Mouse (Mus musculus) adrenal gland, postnatal 25 days (tissue): ENCODE results near the gene Aldh1l1. TPM values are rescaled to one million over a fixed set of nuclear protein-coding genes. Genes with fewer than 3 reads are reported as not detected.
A peak's percentile ranks its signal among the peaks of the same experiment; 100 is the strongest.

ENCODE experiments used
- DNase-seq: peaks from one replicate; pipeline ENCODE4 v3.0.0; 2021; ENCODE audit warnings: mixed read lengths
- total RNA-seq: library from RNA; stranded (reverse); gene quantifications from 2 replicates; pipeline ENCODE4 v1.2.3, GENCODE M21; 2021

The Aldh1l1 gene
- total RNA-seq, 1 experiment from 2014 or later: 220 TPM

DNA sequence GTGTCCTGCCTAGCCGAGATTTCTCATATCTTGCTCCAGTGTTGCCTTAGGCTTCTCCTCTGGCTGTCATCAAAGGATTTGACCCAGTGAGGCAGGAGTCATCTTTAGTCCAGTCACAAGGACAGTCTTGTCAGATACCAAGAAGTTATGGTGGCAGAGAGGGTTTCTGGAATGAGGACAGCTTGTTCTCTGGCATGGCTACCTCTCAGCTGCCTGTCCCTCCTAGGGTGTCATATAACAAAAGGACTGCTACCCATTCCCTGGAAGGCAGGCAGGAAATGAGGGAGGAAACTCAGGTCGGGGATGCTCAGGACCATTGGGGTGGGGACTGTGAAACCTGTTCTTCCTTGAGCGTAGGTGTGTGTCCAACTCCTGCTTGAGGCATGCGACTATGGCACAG, 14.1 kb upstream of the Aldh1l1 start:
- no peak for DNase-seq

DNA sequence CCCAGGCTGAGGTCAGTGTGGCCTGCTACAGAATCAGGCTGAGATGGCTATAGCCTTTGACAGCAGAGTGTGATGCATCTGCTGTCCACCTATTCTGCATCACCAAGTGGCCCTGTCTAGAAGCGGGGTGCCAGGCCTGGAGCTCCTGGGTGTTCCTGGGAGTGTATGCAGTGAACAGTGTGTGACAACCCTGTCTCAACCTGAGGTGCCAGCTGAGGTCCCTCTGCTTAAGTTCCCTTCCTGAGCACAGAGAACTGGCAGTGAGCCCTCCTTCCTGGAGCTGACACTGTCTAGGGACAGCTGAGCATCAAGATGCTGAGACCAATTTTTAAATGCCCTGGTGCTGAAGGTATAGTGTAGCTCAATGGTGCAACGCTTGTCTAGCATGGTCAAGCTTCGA, 13.5 kb upstream of the Aldh1l1 start:
- no peak for DNase-seq

DNA sequence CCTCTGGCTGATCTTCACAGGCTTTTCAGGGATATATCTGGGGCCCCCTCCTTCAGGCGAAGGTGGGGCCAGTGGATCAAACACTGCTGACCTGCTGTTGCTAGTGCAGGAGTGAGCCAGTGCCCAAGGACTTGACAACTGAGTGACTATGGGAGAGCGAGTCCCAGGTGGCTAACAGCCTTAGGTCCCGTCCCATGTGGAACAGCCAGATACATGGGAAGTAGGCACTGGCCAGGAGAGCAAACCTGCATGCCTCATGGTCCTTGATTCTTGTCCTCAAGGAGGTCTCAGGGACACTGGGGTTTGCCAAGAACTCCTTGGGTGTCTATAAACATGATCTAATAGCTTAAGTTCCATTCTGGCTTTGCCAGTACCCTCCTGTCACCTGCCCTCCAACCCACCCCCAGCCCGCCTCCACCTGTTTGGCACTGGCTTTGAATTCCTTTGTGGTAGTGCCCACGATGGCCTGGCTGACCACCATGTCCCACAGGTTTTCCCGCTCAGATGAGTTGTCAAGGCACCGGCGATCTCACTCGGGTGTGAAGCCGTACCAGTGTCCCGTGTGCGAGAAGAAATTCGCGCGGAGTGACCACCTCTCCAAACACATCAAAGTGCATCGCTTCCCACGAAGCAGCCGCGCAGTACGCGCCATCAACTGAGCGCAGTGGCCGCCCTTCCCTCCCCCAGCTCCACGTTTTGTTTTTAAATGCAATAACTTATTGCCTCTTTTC, 12.4 kb upstream of the Aldh1l1 start:
- no peak for DNase-seq

DNA sequence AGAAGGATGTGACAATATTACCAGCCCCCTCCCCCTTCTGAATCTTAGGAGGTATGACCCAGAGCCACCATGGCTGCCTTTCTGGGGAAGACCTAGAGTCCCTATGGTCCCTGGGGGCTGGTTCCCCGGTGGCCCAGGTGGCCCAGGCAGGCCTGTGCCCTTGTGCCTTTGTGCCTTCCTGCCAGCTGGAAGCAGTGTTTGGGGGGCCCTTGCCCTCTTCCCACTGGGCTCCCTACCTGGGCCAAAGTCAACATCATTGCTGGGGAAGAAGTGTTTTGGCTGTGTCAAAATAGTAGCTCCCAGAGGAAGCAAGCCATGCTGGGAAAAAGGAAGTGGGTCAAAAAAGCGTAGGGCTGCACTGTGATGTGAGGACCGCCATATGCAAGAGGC, 11.9 kb upstream of the Aldh1l1 start:
- DNase-seq: no peak

DNA sequence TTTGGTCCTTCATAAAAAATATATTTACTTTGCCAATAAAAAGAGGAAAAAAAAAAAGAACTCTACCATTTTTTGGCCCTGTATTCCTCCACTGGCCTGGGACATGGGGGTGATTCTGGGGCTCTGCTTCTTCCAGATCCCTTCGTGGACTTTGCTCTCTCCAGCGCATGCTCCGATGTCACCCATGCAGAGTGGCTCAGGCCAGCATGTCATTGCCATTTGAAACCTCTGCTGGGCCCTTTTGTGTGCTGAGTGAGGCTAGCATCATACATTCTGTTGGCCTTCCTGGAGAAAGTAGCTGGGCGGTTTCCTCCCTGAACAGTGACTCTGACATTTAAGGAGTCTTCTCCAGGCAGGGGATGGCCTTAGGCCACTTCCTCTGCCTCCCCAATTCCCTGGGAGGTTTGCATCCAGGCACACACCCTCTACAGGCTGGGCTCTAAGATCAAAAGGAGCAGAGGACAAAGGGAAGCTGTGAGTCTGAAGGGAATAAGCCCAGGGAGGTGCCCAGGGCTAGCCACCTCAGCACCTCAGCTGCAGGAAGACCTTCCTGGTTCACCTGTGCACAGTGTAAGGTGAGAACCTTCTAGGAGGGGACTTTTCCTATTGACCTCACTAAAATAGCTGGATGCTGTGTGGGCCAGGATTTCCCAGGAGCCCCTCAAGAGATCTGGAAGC, 10.9 kb upstream of the Aldh1l1 start:
- no peak for DNase-seq

DNA sequence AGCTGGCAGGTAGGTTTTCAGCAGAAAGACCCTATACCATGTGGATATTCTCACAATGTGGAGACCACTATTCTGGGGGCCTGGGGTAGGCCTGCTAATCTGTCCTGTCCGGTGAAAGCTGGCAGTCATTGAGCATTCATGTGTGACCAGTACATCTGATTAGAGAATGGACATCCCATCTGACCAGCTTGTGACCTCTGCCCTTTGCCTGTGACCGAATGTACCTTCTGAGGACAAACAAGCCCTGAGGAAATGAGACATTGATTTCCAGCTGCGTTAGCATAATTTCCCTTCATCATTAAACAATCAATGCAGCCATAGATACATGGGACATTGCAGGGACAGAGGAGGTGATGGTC, 10.4 kb upstream of the Aldh1l1 start:
- DNase-seq: no peak

DNA sequence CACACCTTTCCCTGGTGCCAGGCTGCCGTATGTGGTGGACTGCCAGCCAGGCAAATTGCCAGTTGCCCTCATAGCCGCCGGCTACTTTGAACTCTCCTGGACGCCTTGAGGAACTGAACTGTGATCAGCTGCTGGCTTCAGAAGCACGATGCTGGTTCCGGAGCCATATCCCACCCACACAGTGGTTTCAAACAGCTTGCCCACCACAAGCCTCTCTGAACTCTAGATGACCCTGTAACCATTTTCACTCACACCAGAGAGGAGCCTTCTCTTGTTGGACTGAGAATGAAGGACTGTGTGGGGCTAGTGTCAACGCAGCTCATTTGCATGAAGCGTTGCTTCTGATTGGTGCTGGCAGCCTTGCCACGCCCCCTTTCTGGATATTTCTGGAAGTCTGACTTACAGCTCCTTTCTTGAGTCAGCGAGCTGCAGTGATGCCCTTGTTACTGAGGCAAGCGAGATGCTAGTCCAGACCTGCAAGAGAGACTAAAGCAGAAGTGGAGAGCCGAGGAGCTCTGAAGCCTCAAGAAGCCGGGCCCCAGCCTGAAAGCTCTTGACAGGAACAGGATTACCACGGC, 9.2 kb upstream of the Aldh1l1 start:
- DNase-seq: no peak

DNA sequence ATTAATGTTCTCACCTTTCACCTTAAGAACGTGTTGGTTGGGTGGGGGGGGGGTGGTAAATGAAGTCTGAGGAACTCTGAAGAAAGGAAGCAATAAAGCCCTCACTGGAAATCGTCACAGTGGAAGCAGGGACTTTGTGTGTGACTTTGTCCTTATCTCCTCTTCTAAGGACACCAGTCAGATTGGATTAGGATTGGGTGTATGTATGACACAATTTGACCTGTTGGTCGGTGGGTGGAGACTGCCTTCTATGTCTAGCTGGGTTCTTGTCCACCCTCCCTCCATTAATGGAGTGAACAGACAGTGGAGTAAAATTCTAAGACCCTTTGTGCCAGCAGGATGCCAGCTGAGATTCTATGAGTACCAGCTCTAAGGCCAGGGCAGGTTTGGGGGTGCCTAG, 2.0 kb upstream of the Aldh1l1 start:
- no peak for DNase-seq

DNA sequence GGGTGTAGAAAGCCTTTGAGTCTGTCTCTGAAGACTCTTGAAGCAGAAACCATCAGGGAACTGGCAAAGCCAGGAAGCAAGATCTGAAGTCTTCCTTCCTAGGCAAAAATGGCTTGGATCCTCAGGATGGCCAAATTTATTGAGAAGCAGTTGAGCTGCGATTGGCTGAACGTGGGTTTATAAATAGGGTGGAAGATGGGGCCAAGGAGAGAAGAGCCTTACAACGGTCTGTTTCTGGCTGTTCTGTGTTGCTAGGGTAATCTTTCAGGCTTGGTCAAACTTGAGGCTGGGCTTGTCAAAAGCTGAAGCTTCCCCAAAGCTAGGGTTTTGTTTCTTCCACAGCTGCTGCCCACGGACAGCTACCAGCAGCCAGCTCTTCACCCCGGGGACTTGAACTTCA, 1.4 kb upstream of the Aldh1l1 start:
- no peak for DNase-seq

DNA sequence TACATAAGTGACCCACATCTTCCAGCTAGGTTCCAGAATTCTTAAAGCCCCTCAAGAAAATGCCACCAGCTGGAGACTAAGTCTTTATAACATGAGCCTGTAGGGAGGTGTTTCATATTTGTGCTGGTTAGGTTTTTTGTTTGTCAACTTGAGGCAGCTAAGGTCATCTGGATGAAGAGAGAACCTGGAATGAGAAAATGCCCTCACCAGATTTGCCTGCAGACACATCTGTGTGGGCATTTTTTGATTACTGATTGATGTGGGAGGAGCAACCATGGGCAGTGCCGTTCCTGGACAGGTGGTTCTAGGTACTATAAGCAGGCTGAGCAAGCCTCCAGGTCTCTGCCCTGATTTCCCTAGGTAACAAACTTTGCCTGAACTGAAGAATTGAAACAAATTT, 1.3 kb downstream of the Aldh1l1 start:
- DNase-seq: no peak

DNA sequence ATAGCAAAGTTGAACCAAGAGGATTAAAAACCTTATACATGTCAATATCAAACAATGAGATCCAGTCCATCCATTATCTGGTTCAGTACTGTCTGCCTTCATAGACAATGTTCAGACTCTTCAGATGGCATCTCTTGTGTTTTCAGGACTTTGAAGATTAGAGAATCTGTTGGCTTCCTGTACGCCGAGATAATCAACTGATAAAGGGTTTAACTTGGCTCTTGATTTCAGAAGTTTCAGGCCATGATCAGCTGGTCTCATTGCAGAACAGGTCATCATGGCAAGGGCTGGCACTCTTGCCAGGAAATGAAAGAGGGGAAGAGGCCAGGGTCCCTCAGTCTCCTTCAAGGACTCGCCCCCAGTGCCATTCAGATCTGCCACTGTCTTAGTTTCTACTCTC, 3.3 kb downstream of the Aldh1l1 start:
- no peak for DNase-seq

DNA sequence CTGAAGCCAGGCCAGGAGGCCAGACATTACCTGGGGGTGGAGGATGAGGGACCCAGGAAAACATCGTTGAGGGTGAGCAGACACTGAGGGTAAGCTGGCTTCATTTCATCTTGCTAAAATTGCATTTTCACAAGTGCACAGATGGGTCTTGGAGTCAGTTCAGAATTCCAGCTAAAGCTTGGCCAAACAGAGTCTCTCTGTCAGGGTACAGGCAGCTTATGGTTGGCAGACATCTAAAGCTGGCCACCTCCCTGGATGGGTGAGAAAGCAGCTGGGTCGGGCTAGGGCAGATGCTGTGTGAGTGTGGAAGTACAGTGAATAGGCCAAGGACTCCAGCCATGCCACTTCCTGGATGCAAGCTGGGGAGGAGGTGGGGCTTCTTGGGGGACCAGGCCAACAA, 4.7 kb downstream of the Aldh1l1 start:
- no peak for DNase-seq

DNA sequence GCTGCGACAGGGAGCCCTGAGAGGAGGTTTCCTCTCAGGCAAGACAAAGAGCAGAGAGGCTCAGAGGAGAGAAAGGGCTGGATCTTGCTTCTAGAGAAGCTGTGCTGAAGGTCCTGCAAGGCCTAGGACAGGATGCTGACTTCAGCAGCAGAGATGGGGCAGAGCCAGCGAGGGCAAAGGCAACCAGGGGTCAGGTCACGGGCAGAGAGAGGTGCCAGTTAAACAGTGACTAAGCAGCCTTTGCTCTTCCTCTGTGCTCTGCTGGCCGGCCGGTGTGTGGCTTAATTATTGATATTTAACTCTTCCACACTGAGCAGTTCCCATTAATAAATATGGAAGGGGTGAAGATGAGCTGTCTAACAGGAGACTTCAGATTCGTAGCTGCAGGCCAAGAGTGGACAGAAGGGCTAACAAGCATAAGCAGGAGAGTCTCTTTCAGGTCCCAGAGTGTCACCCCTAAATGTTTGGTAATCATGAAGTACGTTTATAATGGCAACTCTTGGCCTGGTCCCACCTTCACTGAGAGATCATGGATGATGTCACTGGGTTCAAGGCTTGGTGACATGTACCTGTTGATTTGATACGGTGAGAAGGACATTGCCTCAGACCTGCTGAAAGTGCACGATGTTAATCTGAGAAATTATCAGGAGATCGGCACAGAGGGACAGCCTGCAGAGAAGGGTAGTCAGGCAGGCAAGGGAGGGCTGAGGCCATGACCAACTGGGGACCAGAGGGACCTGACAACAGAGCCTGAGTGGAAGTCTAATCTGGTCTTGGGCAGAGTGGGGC, 5.9 kb downstream of the Aldh1l1 start:
- no peak for DNase-seq

DNA sequence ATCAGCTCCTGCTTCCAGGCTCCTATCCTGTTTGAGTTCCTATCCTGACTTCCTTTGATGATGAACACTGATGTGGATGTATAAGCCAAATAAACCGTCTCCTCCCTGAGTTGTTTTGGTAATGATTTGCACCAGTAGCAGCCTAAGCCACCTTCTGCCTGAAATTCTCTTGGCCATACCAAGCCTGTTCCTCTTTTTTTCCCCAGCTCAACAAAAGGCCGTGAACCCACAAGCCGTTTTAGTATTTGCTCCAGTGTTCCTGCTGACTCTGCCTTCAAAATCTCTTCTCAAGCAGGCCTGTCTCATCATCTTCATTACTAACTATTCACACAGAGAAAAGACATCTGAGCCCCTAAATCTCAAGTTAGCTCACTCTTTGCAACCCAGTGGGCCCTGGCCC, 7.9 kb downstream of the Aldh1l1 start:
- no peak for DNase-seq

DNA sequence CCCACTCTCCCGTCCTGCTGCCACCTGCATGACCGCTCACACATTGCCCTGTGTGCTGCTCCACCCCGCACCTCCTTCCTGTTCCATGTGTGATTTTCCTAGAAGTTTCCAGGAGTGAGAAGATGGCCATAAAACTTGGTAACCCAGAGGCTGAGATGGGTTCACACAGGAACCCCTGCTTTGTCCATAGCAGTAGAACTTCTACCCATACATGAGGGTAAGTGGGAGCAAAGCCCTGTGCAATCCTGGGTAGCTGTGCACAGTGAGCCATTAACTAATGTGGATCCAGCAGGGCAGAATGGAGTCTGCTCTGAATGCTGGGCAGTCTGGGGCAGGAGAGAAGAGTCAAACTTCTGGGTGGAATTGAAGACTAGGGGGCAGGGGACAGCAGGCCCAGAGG, 8.3 kb downstream of the Aldh1l1 start:
- no peak for DNase-seq

DNA sequence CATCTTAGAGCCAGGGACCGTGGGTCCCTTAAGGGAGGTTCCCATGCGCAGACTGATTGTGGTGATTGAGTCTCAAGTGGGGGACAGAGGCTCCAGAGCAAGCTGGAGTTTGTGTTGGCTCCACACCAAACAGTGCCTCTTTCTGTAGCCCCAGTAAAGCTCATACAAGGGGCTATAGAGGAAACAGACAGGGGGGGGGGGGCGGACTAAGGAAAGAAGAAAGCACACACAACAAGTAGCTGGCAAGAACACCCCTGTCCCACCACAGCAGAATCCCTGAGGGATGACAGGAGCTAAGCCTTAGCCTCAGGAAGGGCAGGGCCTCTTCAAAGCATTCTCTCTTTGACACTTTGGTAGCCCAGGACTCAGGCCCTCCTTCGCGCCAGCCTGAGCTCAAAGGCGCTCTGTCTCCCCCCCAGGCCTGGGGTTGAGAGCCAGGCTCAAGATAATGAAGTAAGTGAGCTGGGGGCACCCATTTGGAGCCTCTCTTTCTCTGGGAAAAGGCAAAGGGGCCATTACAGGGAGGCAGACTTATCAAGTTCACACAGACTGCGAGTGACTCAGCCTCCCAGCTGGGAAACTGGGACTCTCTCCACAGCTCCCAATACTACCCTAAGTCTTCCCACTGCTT, 9.2 kb downstream of the Aldh1l1 start:
- DNase-seq: no peak

DNA sequence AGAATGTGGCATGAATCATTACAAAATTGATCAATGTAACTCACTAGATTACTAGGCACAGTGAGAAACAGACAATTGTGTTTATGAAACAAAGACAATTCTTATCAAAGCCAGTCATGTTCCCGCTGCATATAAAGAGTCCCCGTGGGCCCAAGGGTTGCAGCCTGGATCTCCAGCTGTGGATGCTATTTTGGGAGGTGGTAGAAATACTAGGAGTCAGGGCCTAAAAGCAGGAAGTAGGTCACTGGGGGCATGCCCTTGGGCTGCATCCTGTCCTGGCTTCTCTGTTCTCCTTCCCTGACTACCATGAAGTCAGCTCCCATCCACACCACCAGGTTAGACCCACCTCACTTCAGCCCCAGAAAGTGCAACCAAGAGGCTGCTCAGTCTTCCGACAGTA, 10.0 kb downstream of the Aldh1l1 start:
- no peak for DNase-seq

DNA sequence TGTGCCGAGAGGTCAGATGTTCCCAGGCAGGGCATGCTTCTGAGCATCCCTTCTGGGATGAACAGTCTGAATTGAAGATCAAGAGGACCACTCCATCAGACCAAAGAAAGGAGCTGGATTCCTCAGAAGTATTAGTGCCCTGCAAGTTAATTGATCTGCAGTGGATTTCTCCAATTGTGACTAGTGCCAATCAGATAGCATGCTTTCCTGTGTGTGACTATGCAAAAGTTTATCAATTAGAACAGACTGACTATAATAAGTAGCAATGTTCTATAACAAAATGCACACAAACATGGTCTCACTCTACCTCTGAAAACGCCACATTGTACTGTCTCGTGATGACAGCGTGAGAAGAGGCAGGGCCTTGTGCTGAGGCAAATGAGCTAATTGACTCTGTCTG, 13.3 kb downstream of the Aldh1l1 start:
- DNase-seq: no peak

DNA sequence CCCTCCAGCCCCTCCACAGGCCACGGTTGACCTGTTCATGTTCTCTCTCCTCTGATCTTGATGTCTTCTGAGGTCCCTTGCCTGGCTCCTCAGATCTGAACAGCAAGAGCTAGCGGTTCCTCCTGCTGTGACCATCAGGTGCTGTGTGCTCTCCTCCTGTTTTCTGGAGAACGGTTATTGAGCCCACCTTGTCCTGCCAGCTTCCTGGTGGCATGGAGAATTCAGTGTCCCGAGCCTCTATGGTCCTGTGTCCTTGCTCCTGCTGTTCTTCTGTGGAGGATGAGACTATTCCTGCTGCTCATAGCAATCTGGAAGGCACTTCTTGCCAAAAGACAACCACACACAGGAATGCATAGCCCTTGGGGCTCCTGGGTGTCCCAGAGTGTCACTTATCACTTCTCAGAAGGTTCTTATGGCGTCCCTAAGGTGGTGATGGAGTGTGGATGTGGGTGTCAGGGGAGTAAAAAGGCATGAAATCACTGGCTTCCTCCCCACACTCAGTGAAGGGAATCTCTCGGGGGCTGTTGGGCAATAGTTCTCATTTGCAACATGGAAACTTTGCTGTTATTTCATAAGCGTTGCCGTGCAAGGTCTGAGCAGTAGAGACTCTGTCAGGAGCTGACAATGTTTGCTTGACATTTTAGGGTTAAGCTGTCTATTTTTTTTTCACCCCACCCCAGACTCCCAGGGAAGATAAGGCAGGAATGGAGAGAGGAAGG, 15.2 kb downstream of the Aldh1l1 start:
- DNase-seq: no peak

DNA sequence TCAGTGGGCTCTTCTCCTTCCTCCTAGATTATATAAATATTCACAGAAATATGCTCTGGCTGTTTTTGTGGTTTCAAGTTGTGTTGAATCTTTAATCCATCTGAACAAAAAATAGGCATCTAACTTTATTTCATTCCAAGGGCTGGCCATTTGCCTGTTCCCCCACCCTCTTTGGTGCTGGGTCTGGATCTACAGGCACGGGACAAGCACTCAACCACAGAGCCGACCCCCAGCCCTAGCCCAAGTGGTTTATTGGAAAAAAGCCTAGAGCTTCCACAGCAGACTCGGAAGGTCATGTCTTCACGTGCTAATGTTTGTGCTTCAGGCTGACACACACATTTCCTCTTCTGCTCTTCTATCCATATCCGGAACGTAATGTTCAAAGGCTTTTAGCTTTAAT, 19.7 kb downstream of the Aldh1l1 start:
- no peak for DNase-seq

DNA sequence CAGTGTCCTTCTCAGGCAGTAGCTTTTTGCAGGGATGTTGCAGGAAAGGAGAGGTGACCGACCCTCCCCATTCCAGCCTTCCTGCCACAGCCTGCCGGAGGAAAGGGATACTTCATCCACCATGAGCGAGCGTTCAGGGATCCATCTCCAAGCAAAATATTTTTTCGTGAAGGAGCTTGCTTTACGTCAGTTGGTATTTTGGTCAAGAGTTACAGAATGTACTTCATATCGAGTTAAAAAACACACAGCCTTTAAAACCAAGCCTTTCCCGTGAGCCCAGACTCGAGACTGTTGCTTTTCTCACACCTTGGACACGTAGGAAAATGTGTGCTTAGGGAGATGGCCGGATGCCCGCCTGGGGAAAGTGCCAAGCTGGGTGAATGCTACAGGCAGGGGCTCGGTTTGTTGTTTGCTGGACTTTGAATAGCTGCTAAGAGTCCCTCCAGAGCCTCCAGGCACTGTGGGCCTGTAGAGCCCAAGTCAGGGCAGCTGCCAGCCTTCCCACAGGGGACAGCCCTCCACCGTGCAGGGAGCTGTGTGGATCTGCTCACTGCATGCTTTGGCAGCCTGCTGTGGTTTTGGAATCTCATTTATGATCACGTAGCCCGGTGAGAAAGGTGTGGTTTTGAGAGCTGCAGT, 20.6 kb downstream of the Aldh1l1 start:
- DNase-seq: peak; percentile 71

DNA sequence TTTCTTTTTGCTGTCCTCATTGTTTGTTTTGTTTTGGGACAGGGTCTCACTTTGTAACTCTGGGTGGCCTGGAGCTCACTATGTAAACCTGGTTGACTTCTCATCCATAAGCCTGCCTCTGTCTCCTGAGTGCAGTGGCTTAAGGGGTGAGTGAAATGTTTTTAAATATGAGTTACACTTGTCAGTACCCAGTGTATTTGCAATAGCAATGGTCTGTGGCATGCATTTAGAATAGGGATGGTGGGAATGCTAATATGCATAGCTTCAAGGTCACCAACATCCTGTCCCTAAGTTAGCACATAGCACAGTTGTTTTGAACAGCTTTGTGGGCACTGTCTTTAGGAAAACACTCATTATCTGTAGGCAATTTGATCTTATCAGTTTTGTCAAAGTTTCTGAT, 21.2 kb downstream of the Aldh1l1 start:
- no peak for DNase-seq
